Mouse (Mus musculus) cerebellum, adult 2 months (tissue): ENCODE measurements around the gene Hoxb8.

ENCODE experiments used
- CTCF ChIP-seq: fragments of 200-500 bp; IDR thresholded peaks from 2 replicates; pipeline ENCODE4 v1.5.1; 2011; ENCODE audit warnings: low read depth, mild to moderate bottlenecking, control low read depth, low read length, moderate library complexity, borderline replicate concordance; ENCODE audit not compliant: insufficient read depth
- POLR2A ChIP-seq: fragments of 200-500 bp; IDR thresholded peaks from 2 replicates; pipeline ENCODE4 v1.6.1; 2011; ENCODE audit warnings: low read length, control low read depth, borderline replicate concordance; ENCODE audit not compliant: insufficient read depth

- TF ChIP-seq CTCF (no peak), POLR2A (no peak)
These were observed 50.9 kb downstream of the Hoxb8 start for GRCm38 (mm10) chr11:96332618-96333032.
